Comparison of ENCODE assay signal across 9 mouse cellular contexts in genomic region chr11:58011813-58012212, GRCm38 (mm10). TPM values are rescaled to one million over a fixed set of nuclear protein-coding genes. Genes with fewer than 3 reads are reported as not detected.
DNase-seq lines count a peak whose midpoint lies in the region; ATAC-seq and TF ChIP-seq lines count a peak whose summit lies in the region.
"Had no signal": no experiment of that assay in that cellular context is flagged by ENCODE, and none has a peak within 500 bp of the region (broad histone marks: within the 10 kb centered on the region; RNA-seq: fewer than 3 reads in every experiment).

No protein-coding gene starts in this region.

- peaks cover 54% of the 10 kb centered on the region for H3K4me1 ChIP-seq in heart, embryonic 10.5 days
- peaks cover 31% of the 10 kb centered on the region for H3K4me1 ChIP-seq in liver, adult 2 months (ENCODE audit: control insufficient read depth, insufficient read depth, low read length)
- peaks cover 31 to 44% of the 10 kb centered on the region in 2 experiments for H3K4me1 ChIP-seq in MEL (ENCODE audit: control insufficient read depth in 1 of 2, insufficient read depth in 2 of 2, low read length in 2 of 2)
- peaks cover 49% of the 10 kb centered on the region for H3K4me1 ChIP-seq in liver, postnatal 0 days (ENCODE audit: insufficient read depth)

- no peak for TF ChIP-seq CTCF in liver, adult 2 months (IDR thresholded peaks at IDR 0.05; ENCODE audit: low read depth, low read length)
- no peak for TF ChIP-seq CTCF in MEL (IDR thresholded peaks at IDR 0.05 in 2 of 3, conservative IDR thresholded peaks at IDR 0.05 in 1 of 3; ENCODE audit: control insufficient read depth in 1 of 3, insufficient read depth in 1 of 3, low read depth in 2 of 3, low read length in 3 of 3, poor library complexity in 1 of 3, severe bottlenecking in 1 of 3)
- no peak for TF ChIP-seq CTCF in liver, postnatal 0 days (IDR thresholded peaks at IDR 0.05; ENCODE audit: low read depth)

- no peak overlapping the region for H3K4me3 ChIP-seq in heart, embryonic 10.5 days
- no peak overlapping the region for H3K4me3 ChIP-seq in liver, adult 2 months (ENCODE audit: insufficient read depth, low read depth, low read length)
- H3K4me3 ChIP-seq in MEL (ENCODE audit: control insufficient read depth in 1 of 2, insufficient read depth in 1 of 2, low read depth in 2 of 2, low read length in 2 of 2) = peak overlapping the region; percentile 4 to 98; a peak in 3 of 4 replicates
- H3K4me3 ChIP-seq in liver, postnatal 0 days (ENCODE audit: low read depth, low read length) = peak overlapping the region; percentile 94; the same call in 1 of the 2 replicates
- H3K4me3 ChIP-seq: layer of hippocampus, adult 2 months had no signal

- 76% methylated on average over 4 of the region's 4 CpGs for WGBS in heart, embryonic 10.5 days
- WGBS in liver, adult 2 months = 21% methylated on average over 4 of the region's 4 CpGs
- 46% methylated on average over 4 of the region's 4 CpGs for WGBS in liver, postnatal 0 days (ENCODE audit: insufficient replicate concordance)

- H3K4me2 ChIP-seq in liver, postnatal 0 days (ENCODE audit: low read depth, low read length) = peak overlapping the region; percentile 85

- H3K27me3 ChIP-seq in heart, embryonic 10.5 days (ENCODE audit: insufficient read depth, poor library complexity, severe bottlenecking) = no peaks in the 10 kb centered on the region
- H3K27me3 ChIP-seq in liver, adult 2 months (ENCODE audit: control insufficient read depth, insufficient read depth, low read length) = no peaks in the 10 kb centered on the region
- H3K27me3 ChIP-seq in MEL (ENCODE audit: control insufficient read depth in 1 of 2, insufficient read depth in 2 of 2, low read length in 2 of 2) = no peaks in the 10 kb centered on the region
- H3K27me3 ChIP-seq in liver, postnatal 0 days (ENCODE audit: insufficient read depth, low read length) = no peaks in the 10 kb centered on the region

- H3K79me2 ChIP-seq in liver, adult 2 months (ENCODE audit: control insufficient read depth, insufficient read depth, low read length) = peaks cover 47% of the 10 kb centered on the region
- peaks cover 85% of the 10 kb centered on the region for H3K79me2 ChIP-seq in MEL (ENCODE audit: control insufficient read depth, insufficient read depth, low read length, poor library complexity)

- no peak for TF ChIP-seq EP300 in MEL (IDR thresholded peaks at IDR 0.05; ENCODE audit: low read depth in 1 of 2, low read length in 2 of 2)
- no peak for TF ChIP-seq EP300 in liver, postnatal 0 days (IDR thresholded peaks at IDR 0.05; ENCODE audit: low read depth)

- intact Hi-C loops in heart, postnatal 36 days (cut with DNase I) = loop anchor here (2.0 to 5.0 kb wide), 3 partner anchors 35 to 49 kb away; no protein-coding TSS in a partner anchor

- no peaks in the 10 kb centered on the region for H3K36me3 ChIP-seq in heart, embryonic 10.5 days
- H3K36me3 ChIP-seq in liver, adult 2 months (ENCODE audit: control insufficient read depth, insufficient read depth, low read length) = no peaks in the 10 kb centered on the region
- peaks cover 2 to 61% of the 10 kb centered on the region in 2 experiments; a peak in 3 of 4 replicates for H3K36me3 ChIP-seq in MEL (ENCODE audit: control insufficient read depth in 1 of 2, insufficient read depth in 2 of 2, low read length in 2 of 2)
- H3K36me3 ChIP-seq in liver, postnatal 0 days (replicated peaks; ENCODE audit: insufficient read depth, low read length) = no peaks in the 10 kb centered on the region

- peak overlapping the region; percentile 11; the same call in 1 of the 2 replicates for H3K9ac ChIP-seq in liver, adult 2 months (ENCODE audit: low read depth, low read length)
- H3K9ac ChIP-seq in MEL (ENCODE audit: control insufficient read depth, low read depth, low read length, poor library complexity, severe bottlenecking) = peak overlapping the region; percentile 99
- H3K9ac ChIP-seq in liver, postnatal 0 days (replicated peaks) = no peak overlapping the region

- peak overlapping the region; percentile 8; the same call in 1 of the 2 replicates for H3K27ac ChIP-seq in heart, embryonic 10.5 days
- no peak overlapping the region for H3K27ac ChIP-seq in liver, adult 2 months (replicated peaks; ENCODE audit: insufficient read depth, low read depth, low read length)
- no peak overlapping the region for H3K27ac ChIP-seq in MEL (ENCODE audit: control insufficient read depth, low read depth, low read length)
- 0 out of 2 replicates have a peak overlapping the region, but pooled peaks have one; percentile 24 for H3K27ac ChIP-seq in liver, postnatal 0 days (ENCODE audit: low read depth)
- H3K27ac ChIP-seq: layer of hippocampus, adult 2 months had no signal

- no peak for TF ChIP-seq RAD21 in MEL (IDR thresholded peaks at IDR 0.05; ENCODE audit: low read depth, low read length)

- TF ChIP-seq POLR2A in liver, adult 2 months (IDR thresholded peaks at IDR 0.05; ENCODE audit: extremely low read depth, insufficient read depth, low read length) = no peak
- no peak for TF ChIP-seq POLR2A in MEL (IDR thresholded peaks at IDR 0.05; ENCODE audit: control insufficient read depth in 1 of 2, insufficient read depth in 1 of 2, low read depth in 1 of 2, low read length in 2 of 2, poor library complexity in 1 of 2)

- no peaks in the 10 kb centered on the region for H3K9me3 ChIP-seq in heart, embryonic 10.5 days
- no peaks in the 10 kb centered on the region for H3K9me3 ChIP-seq in MEL (replicated peaks; ENCODE audit: insufficient read depth, low read length)
- H3K9me3 ChIP-seq in liver, postnatal 0 days (ENCODE audit: low read length) = no peaks in the 10 kb centered on the region

- ATAC-seq in liver, postnatal 0 days = no peak

- DNase-seq in heart, embryonic 10.5 days (ENCODE audit: low spot score) = no peak
- DNase-seq in heart, postnatal 36 days = no peak
- no peak for DNase-seq in liver, adult 2 months (ENCODE audit: extremely low read depth, low read depth, low spot score)
- DNase-seq in liver (no peak), MEL (ENCODE audit: low read depth, low spot score) (no peak)
- DNase-seq in liver, postnatal 0 days = no peak
- DNase-seq in thymus, postnatal 14 days = no peak
- no peak for DNase-seq in ovary, postnatal 10 days (ENCODE audit: low spot score)

TF ChIP-seq in MEL, 35 proteins besides CTCF, POLR2A, EP300 and RAD21:
- TF ChIP-seq CHD1 (IDR thresholded peaks at IDR 0.05; ENCODE audit: low read depth, low read length) = no peak
- TF ChIP-seq SIN3A (IDR thresholded peaks at IDR 0.05; ENCODE audit: low read length) = 0 out of 2 replicates have a peak, but pooled peaks have one; percentile 21
- TF ChIP-seq MXI1 (IDR thresholded peaks at IDR 0.05; ENCODE audit: low read depth, low read length) = peak; percentile 50
- TF ChIP-seq ZNF384 (IDR thresholded peaks at IDR 0.05; ENCODE audit: low read depth, low read length) = no peak
TF ChIP-seq in MEL: peak in this region for 2.

RNA-seq across cellular contexts. Expression of gene Larp1, which starts 2.9 kb away (rescaled TPM):
- 18.3 and 21.8 TPM in 2 replicates for polyA plus RNA-seq in heart, embryonic 10.5 days (2016; fragmentation: Nextera tagmentation; extraction: Ambion mirVana)
- 10 to 100 TPM; 52.4 to 55.3 TPM for total RNA-seq in heart, postnatal 36 days (2021)
- total RNA-seq in liver, adult 2 months (2014; rRNA removed) = 19.7 and 31.4 TPM in 2 replicates
- polyA plus RNA-seq in liver, adult 2 months (2012; rRNA removed) = 34.7 and 39.8 TPM in 2 replicates
- 73.9 and 88.3 TPM in 2 replicates for total RNA-seq in MEL (2012; rRNA removed)
- polyA plus RNA-seq in MEL (2012; ENCODE audit: insufficient read depth in 1 of 2, insufficient read length in 2 of 2, low read depth in 1 of 2, low replicate concordance in 2 of 2, missing spikeins in 1 of 2) = 1,000 to 10,000 TPM in 1 of 2 experiments, 100 to 1,000 TPM in 1; 201 to 2,325 TPM
- polyA plus RNA-seq in liver, postnatal 0 days (2015; fragmentation: Nextera tagmentation; extraction: Ambion mirVana) = 10.8 and 11.0 TPM in 2 replicates

Comparison
In these comparisons a context has a peak if more than half of its experiments do, and no peak if none do; other contexts are left out.
1. H3K27ac ChIP-seq: peak in heart, embryonic 10.5 days (single experiment) and liver, postnatal 0 days (single experiment); none in liver, adult 2 months (single experiment) and MEL (single experiment).
2. H3K4me3 ChIP-seq: peak in MEL (2 of 2) and liver, postnatal 0 days (single experiment); none in heart, embryonic 10.5 days (single experiment) and liver, adult 2 months (single experiment).